Mouse (Mus musculus) neural tube, embryonic 12.5 days (tissue): ENCODE measurements around the gene A330070K13Rik. TPM values are rescaled to one million over a fixed set of nuclear protein-coding genes. Genes with fewer than 3 reads are reported as not detected.

ENCODE experiments used
- ATAC-seq: fragments of 200-750 bp; cut with Nextera tagmentation; 2 replicates; pipeline ENCODE4 v1.8.0; 2017; ENCODE audit warnings: low read depth, mild to moderate bottlenecking, moderate TSS enrichment, moderate library complexity; ENCODE audit not compliant: low FRiP score
- H3K27ac ChIP-seq: fragments of 300-500 bp; sonication (generic); 2 replicates; pipeline ENCODE4 v1.5.1; 2016
- H3K27me3 ChIP-seq: fragments of 300-500 bp; sonication (generic); replicated peaks from 2 replicates; pipeline ENCODE4 v1.6.1; 2016; ENCODE audit warnings: mild to moderate bottlenecking
- H3K36me3 ChIP-seq: fragments of 300-500 bp; sonication (generic); 2 replicates; pipeline ENCODE4 v1.6.1; 2016; ENCODE audit warnings: mild to moderate bottlenecking
- H3K4me1 ChIP-seq: fragments of 300-500 bp; sonication (generic); 2 replicates; pipeline ENCODE4 v1.6.1; 2016
- H3K4me2 ChIP-seq: fragments of 300-500 bp; sonication (generic); replicated peaks from 2 replicates; pipeline ENCODE4 v1.6.1; 2016; ENCODE audit warnings: mild to moderate bottlenecking
- H3K4me3 ChIP-seq: fragments of 300-500 bp; sonication (generic); 2 replicates; pipeline ENCODE4 v1.5.1; 2016
- H3K9ac ChIP-seq: fragments of 300-500 bp; sonication (generic); 2 replicates; pipeline ENCODE4 v1.6.1; 2016; ENCODE audit warnings: mild to moderate bottlenecking
- H3K9me3 ChIP-seq: fragments of 300-500 bp; sonication (generic); 2 replicates; pipeline ENCODE4 v1.6.1; 2016; ENCODE audit warnings: mild to moderate bottlenecking
- WGBS: fragments of 180-500 bp; shearing (Covaris S2); methylation state at CpG from one replicate; pipeline ENCODE4 v1.1.7; 2016; 5-methylcytosine and 5-hydroxymethylcytosine counted together
- polyA plus RNA-seq: library from polyadenylated mRNA; unstranded; fragments of >200 nt; fragmentation: Nextera tagmentation; extraction: Ambion mirVana; gene quantifications from 2 replicates; pipeline ENCODE4 v1.2.1, GENCODE M21; 2016

A330070K13Rik gene
- polyA plus RNA-seq: not detected in 2 replicates

DNA sequence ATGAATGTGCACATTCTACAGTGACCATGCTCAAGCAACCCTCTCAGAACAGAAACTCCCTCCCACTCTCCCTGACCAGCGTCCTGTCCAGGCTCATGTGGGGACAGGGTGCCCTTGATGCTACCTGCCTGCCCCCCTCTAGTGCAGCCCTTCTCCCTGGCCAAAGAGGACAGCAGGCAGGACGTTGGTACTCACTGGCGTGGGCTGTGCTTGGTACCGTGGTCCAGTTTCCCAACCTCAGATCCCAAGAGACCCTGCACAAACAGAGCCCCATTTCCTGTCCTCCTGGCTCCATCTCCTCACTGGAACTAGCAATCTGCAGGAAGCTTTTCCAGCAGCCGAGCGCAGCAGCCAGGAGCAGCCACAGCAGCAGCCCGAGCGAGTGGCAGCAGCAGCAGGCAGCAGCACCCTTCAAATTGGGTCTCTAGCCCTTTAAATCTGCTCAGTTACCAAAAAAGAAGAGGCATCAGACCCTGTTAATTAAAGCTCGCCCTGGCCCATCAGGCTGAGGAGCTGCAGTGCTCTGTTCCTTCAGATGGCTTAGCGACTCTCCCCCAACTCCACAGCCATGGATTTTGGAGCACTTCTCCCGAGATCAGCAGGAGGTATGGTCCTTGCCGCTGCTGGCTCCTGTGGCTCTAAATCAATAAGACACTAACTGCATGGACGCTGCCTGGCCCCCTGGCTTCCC is at the start of gene A330070K13Rik:
A330070K13Rik (minus strand) TSS at position 410 of the 691 bp plus-strand sequence.
- Histone ChIP-seq H3K36me3 (no peaks in the 10 kb centered on the region), H3K9me3 (no peaks in the 10 kb centered on the region), H3K9ac (no peak within 1 kb of the TSS), H3K4me1 (peaks cover 17% of the 10 kb centered on the region), H3K27me3 (no peaks in the 10 kb centered on the region), H3K27ac (no peak within 1 kb of the TSS), H3K4me3 (no peak within 1 kb of the TSS; the same call in 1 of the 2 replicates), H3K4me2 (peak within 1 kb of the TSS; percentile 52)
- ATAC-seq: no peak
- 21% methylated on average over 13 of the region's 13 CpGs for whole genome bisulfite sequencing

DNA sequence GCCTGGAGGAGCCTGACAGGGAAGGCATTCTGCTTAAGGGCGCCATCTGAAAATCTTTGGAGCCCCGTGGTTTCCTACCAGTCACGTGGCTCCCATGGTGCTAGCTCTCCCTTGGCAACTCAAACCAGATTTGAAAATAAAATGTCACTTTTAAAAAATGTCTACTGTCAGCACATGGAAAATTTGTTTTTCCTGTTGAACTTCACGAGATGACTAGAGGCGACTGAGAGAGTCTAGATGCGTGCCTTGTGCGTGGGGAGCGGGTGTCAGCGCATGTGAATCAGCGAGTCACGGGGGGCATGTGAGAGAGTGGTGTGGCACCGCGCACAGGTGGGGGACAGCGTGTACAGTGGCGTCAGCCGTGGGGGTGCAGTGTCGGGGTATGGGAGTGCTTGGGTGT is 27.1 kb upstream of the A330070K13Rik start:
- no peak overlapping the region for H3K9ac ChIP-seq
- 95% methylated on average over 17 of the region's 17 CpGs for WGBS
- no peak overlapping the region for H3K4me3 ChIP-seq
- H3K4me2 ChIP-seq: no peak overlapping the region
- ATAC-seq: no peak
- H3K36me3 ChIP-seq: no peaks in the 10 kb centered on the region
- no peaks in the 10 kb centered on the region for H3K4me1 ChIP-seq
- H3K27ac ChIP-seq: no peak overlapping the region
- H3K27me3 ChIP-seq: no peaks in the 10 kb centered on the region
- 0 out of 2 replicates have a peak, but pooled peaks cover 4% of the 10 kb centered on the region for H3K9me3 ChIP-seq

DNA sequence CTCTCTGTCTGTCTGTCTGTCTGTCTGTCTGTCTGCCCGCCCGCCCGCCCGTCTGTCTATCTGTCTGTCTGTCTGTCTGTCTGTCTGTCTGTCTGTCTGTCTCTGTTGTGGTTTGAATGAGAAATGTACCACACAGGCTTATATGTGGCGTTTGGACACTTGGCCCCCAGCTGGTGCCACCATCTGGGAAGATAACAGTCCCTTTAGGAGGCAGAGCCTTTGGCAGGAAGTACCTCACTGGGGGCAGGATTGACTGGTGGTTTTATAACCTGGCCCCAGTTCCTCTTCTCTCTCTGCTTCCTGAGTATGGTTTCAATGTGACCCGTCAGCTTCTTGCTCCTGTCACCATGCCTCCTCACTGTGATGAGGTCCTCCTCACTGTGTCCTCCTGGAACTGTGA is 25.3 kb upstream of the A330070K13Rik start:
- H3K27ac ChIP-seq: no peak overlapping the region
- H3K9ac ChIP-seq: no peak overlapping the region
- no peaks in the 10 kb centered on the region for H3K27me3 ChIP-seq
- 85% methylated on average over 6 of the region's 6 CpGs for WGBS
- no peak overlapping the region for H3K4me2 ChIP-seq
- ATAC-seq: no peak
- H3K4me1 ChIP-seq: no peaks in the 10 kb centered on the region
- H3K9me3 ChIP-seq: 0 out of 2 replicates have a peak, but pooled peaks cover 4% of the 10 kb centered on the region
- H3K4me3 ChIP-seq: no peak overlapping the region
- no peaks in the 10 kb centered on the region for H3K36me3 ChIP-seq

DNA sequence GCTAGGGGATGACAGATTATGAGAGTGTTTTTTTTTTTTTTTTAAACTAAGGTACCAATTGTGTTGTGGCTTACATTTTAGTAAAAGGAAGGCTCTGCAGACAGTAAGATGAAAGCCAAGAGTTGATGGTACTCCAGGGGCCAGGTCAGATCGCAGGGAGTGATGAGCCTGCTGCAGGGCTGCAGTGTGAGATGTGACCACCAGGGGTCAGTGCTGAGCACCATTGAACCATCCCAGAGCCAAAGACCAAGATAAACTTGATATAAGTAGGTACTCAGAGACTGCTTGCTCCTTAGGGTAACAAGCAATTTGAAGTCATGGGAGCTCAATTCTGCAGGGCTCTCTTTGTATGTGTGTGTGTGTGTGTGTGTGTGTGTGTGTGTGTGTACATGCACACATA is 20.8 kb upstream of the A330070K13Rik start:
- H3K4me1 ChIP-seq: no peaks in the 10 kb centered on the region
- WGBS: 47% methylated on average over 1 of the region's 1 CpGs
- no peaks in the 10 kb centered on the region for H3K36me3 ChIP-seq
- no peak overlapping the region for H3K27ac ChIP-seq
- no peak for ATAC-seq
- H3K4me2 ChIP-seq: no peak overlapping the region
- no peaks in the 10 kb centered on the region for H3K27me3 ChIP-seq
- H3K9ac ChIP-seq: no peak overlapping the region
- no peak overlapping the region for H3K4me3 ChIP-seq
- H3K9me3 ChIP-seq: no peaks in the 10 kb centered on the region

DNA sequence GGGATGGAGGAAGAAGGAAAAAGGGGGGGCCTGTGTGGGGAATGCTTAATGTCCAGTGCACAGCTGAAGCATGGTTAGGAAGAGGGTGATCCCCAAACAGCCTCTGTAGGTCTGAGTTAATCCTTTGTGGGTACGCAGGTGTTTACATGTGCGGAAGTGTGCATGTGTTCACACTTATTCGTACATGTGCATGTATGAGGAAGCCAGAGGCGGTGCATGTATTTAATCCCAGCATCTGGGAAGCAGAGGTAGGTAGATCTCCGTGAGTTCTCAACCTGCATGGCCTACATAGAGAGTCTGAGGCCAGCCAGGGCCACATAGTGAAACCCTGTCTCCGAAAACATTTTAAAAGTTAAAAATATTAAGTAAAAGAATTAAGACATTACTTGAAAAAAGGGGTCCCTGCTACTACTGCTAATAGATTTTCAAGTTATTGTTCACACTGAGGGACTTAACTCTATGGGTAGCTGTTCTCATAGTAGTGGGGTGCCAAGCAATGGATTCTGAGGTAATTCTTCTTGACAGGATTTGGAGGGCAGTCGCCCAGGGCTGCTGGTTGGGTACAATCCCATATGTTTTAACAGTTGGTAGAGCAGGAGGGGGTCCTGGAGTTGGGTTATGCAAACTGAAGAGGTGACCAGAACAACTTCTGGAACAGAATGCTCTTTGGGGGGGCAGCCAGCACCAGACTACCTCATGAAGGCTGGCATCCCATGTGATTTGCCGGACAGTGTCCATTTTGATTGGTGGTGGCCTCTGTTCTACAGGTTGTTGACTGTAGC is 15.9 kb upstream of the A330070K13Rik start:
- Histone ChIP-seq H3K4me3 (no peak overlapping the region), H3K4me1 (no peaks in the 10 kb centered on the region), H3K27me3 (no peaks in the 10 kb centered on the region), H3K36me3 (no peaks in the 10 kb centered on the region), H3K9ac (no peak overlapping the region), H3K9me3 (no peaks in the 10 kb centered on the region), H3K4me2 (no peak overlapping the region), H3K27ac (no peak overlapping the region)
- 93% methylated on average over 8 of the region's 8 CpGs for WGBS
- no peak for ATAC-seq

DNA sequence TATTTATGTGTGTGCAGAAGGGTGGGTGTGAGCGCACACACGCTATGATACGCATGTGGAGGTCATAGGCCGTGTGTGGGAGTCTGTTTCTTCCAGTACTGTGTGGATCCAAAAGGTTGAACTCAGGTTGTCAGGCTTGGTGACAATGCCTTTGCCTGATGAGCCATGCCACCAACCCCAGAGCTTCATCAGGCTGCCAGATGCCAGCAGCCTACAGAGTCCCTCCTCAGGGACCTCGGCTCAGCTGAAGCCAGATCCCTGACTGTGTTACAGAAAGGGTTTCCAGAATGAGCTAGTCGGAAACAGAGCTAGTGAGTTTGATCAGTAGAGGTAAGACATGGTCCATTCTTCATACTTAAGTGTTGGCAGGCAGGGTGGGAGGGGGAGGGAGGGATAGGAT is 10.7 kb upstream of the A330070K13Rik start:
- Histone ChIP-seq H3K36me3 (no peaks in the 10 kb centered on the region), H3K27me3 (no peaks in the 10 kb centered on the region), H3K9ac (no peak overlapping the region), H3K9me3 (no peaks in the 10 kb centered on the region), H3K4me1 (no peaks in the 10 kb centered on the region), H3K4me2 (no peak overlapping the region), H3K27ac (no peak overlapping the region), H3K4me3 (no peak overlapping the region)
- WGBS: 81% methylated on average over 6 of the region's 6 CpGs
- no peak for ATAC-seq

DNA sequence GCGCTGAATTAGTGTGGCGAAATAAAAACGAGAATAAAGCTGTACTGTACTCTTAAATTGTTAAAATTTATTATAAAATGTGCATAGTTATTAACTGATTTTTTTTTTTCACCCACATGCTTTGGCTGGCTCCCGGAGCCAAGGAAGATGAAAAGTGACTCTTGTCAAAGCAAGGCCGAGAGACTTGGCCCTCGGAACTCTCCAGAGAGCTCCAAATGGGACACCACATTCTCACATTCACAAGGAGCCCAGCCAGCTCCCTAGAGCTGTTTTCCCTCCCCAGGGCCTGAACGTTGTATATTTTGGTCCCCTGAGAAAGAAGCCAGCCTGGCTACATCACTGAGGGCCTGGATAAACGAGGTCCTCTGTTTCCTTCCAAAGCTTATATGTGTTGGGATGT is 10.0 kb upstream of the A330070K13Rik start:
- no peak for ATAC-seq
- Histone ChIP-seq H3K27me3 (no peaks in the 10 kb centered on the region), H3K4me3 (no peak overlapping the region), H3K4me2 (no peak overlapping the region), H3K9ac (no peak overlapping the region), H3K27ac (no peak overlapping the region), H3K36me3 (no peaks in the 10 kb centered on the region), H3K4me1 (no peaks in the 10 kb centered on the region), H3K9me3 (no peaks in the 10 kb centered on the region)
- WGBS: 76% methylated on average over 8 of the region's 8 CpGs

DNA sequence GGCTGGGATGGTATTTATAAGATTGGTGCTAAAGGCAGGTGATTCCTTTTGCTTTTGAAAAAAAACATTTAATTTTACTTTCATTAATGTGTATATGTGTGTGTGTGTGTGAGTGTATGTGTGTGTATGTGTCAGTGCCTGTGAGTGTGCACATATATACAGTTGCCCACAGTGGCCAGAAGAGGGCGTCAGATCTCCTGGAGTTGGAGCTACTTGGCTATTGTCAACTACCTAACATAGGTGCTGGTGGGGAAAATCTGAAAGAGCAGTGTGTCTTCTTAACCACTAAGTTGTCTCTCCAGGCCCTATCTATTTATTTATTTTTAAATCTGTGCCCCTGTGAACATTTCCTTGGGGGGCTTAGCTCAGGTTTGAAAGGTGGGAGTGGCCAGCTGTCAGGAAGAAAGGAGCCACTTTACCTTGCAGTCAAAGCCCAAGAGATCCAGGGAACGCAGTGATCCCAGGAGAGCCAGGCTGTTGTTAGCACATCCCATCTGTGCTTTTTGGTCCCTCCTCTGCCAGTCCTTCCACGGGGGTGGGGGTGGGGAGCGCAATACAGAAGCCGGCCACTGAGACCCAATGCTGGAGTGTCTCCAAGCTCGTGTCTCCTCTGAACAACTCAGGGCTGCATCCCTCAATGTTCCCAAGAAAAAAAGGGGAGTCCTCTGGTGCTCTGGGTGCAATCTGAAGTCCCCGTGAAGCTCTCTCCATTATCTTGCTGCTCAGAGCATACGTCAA is 9.4 kb upstream of the A330070K13Rik start:
- Histone ChIP-seq H3K27ac (no peak overlapping the region), H3K36me3 (no peaks in the 10 kb centered on the region), H3K9ac (no peak overlapping the region)

DNA sequence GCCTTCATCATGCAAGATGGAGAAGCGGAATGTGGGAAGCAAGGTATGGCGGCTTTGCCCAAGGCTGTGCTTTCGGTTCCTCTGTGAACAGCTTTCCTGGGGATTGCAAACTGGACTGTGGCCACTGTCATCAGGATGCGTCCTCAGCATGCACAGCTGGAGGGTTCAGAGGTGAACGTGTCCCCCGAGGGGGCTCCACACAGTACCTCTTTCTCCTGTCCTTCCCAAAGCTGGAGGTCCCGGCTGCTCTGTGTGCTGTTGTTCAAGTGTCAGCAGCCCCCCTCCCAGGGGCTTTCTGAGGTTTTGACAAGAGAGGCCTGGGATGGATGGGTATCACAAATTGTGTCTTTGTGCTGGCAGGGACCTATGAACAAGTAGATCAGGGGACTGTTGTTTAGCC is 2.0 kb upstream of the A330070K13Rik start:
- 62% methylated on average over 7 of the region's 7 CpGs for WGBS
- no peak overlapping the region for H3K27ac ChIP-seq
- no peak for ATAC-seq

More for the DNA sequence above, 9.4 kb upstream of the A330070K13Rik start:
- H3K4me3 ChIP-seq: no peak overlapping the region
- WGBS: 61% methylated on average over 8 of the region's 8 CpGs
- no peak overlapping the region for H3K4me2 ChIP-seq
- no peaks in the 10 kb centered on the region for H3K9me3 ChIP-seq
- H3K27me3 ChIP-seq: no peaks in the 10 kb centered on the region
- no peaks in the 10 kb centered on the region for H3K4me1 ChIP-seq
- ATAC-seq: no peak

DNA sequence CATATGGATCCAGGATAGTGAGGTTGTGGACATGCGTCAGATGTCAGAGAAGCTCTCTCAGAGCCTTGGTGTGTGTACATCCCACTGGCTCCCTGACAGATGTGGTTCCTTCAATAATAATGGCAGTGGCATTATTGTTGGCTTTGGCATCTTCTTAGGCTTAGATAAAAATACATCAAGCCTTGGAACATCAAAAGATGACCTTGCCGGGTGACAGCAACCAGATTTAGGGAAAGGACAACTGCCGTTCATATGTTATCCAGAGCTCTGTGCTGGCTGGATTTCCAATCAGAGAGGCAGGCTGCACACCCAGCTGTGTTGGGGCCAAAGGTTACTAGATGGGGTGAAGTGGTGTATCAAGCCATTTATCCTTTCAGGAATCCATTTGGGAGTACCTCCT is 9.0 kb downstream of the A330070K13Rik start:
- Histone ChIP-seq H3K36me3 (no peaks in the 10 kb centered on the region), H3K27ac (no peak overlapping the region)

More for the DNA sequence above, 2.0 kb upstream of the A330070K13Rik start:
- no peaks in the 10 kb centered on the region for H3K36me3 ChIP-seq
- no peak overlapping the region for H3K4me3 ChIP-seq
- H3K9ac ChIP-seq: no peak overlapping the region
- H3K4me1 ChIP-seq: peaks cover 17% of the 10 kb centered on the region
- H3K27me3 ChIP-seq: no peaks in the 10 kb centered on the region
- H3K9me3 ChIP-seq: no peaks in the 10 kb centered on the region
- H3K4me2 ChIP-seq: no peak overlapping the region

DNA sequence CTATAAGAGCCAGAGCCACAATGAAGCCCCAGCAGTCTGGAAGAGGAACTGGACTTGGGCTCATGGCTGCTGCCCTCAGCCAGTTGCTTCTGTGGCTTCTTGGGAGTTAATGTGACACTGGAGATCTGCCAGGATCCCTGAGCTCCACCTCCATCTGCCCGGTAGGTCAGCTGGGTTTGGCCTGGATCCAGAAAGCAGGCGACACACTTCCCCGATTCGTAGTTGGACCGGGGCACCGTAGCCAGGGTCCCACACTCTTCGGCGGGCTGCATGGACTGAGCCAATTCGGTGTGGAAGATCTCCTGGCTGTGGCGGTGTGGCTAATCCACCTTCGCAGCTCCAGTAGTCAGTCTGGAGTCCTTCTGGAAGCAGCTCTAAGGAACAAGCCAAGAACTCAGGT is 15.2 kb downstream of the A330070K13Rik start, which contains the start of gene Caln1:
Caln1 (plus strand) TSS at position 219 of the 400 bp plus-strand sequence.
- Histone ChIP-seq H3K4me3 (no peak within 1 kb of the TSS), H3K27ac (no peak within 1 kb of the TSS), H3K9ac (no peak within 1 kb of the TSS), H3K4me2 (no peak within 1 kb of the TSS), H3K9me3 (no peaks in the 10 kb centered on the region), H3K4me1 (no peaks in the 10 kb centered on the region), H3K27me3 (no peaks in the 10 kb centered on the region), H3K36me3 (no peaks in the 10 kb centered on the region)
- ATAC-seq: no peak
- WGBS: 86% methylated on average over 11 of the region's 11 CpGs

More for the DNA sequence above, 9.0 kb downstream of the A330070K13Rik start:
- H3K4me3 ChIP-seq: no peak overlapping the region
- H3K27me3 ChIP-seq: no peaks in the 10 kb centered on the region
- no peak overlapping the region for H3K9ac ChIP-seq
- H3K4me1 ChIP-seq: no peaks in the 10 kb centered on the region
- H3K4me2 ChIP-seq: no peak overlapping the region
- WGBS: 85% methylated on average over 3 of the region's 3 CpGs
- no peak for ATAC-seq
- no peaks in the 10 kb centered on the region for H3K9me3 ChIP-seq

DNA sequence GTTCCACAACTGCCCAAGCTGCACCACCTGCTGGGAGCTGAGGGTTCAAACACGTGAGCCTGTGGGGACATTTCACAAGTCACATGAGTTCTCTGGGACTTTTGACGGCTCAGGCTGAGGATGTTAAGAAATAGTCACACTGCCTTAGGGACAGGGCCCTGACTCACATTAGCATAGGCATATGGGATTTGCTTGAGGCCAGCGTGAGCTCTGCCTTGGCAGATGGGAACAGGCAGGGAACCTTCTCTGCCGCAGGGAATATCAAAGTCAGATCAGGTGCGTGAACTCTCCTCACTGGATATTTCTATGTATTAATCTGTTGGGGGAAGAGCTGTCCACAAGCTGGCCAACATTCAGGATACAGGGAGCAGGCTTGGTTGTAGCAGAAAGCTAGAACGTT is 16.2 kb downstream of the A330070K13Rik start:
- no peak overlapping the region for H3K9ac ChIP-seq
- no peak overlapping the region for H3K4me2 ChIP-seq
- ATAC-seq: no peak
- H3K9me3 ChIP-seq: no peaks in the 10 kb centered on the region
- WGBS: 85% methylated on average over 6 of the region's 6 CpGs
- H3K36me3 ChIP-seq: no peaks in the 10 kb centered on the region
- no peak overlapping the region for H3K27ac ChIP-seq
- no peaks in the 10 kb centered on the region for H3K4me1 ChIP-seq
- no peaks in the 10 kb centered on the region for H3K27me3 ChIP-seq
- H3K4me3 ChIP-seq: no peak overlapping the region
